ENCODE assay signal across 25 mouse cellular contexts in genomic region chr13:60319268-60319667, GRCm38 (mm10).
DNase-seq lines count a peak whose midpoint lies in the region; ATAC-seq and TF ChIP-seq lines count a peak whose summit lies in the region.
"Had no signal": no experiment of that assay in that cellular context is flagged by ENCODE, and none has a peak within 500 bp of the region (broad histone marks: within the 10 kb centered on the region; RNA-seq: fewer than 3 reads in every experiment).

No protein-coding gene starts in this region.

- peak overlapping the region; percentile 31; the same call in 1 of the 2 replicates for H3K27ac ChIP-seq in gastrocnemius, adult 2 months
- no peak overlapping the region for H3K27ac ChIP-seq in intestine, embryonic 16.5 days (ENCODE audit: low read length)
- peak overlapping the region; percentile 4; the same call in 1 of the 2 replicates for H3K27ac ChIP-seq in stomach, embryonic 14.5 days (ENCODE audit: low read length)
- H3K27ac ChIP-seq in stomach, postnatal 0 days (replicated peaks), result no peak overlapping the region
- H3K27ac ChIP-seq in heart, adult 2 months, result no peak overlapping the region
- H3K27ac ChIP-seq: embryonic facial prominence, embryonic 10.5 days; embryonic facial prominence, embryonic 12.5 days; forebrain, embryonic 13.5 days had no signal

- peak; percentile 73 for ATAC-seq in intestine, embryonic 16.5 days
- no peak for ATAC-seq in stomach, embryonic 14.5 days (ENCODE audit: insufficient number of reproducible peaks, insufficient read depth, low FRiP score, low read depth)
- ATAC-seq in stomach, postnatal 0 days (ENCODE audit: low FRiP score, low TSS enrichment), result 0 out of 2 replicates have a peak, but pooled peaks have one; percentile 38
- ATAC-seq in frontal cortex, adult (ENCODE audit: low TSS enrichment), result no peak
- ATAC-seq: activated CD4-positive, CD25-positive, alpha-beta regulatory T cell, adult 4 months; CD4-positive, CD25-positive, alpha-beta regulatory T cell, adult 4 months; forebrain, embryonic 13.5 days; Patski had no signal

- no peaks in the 10 kb centered on the region for H3K36me3 ChIP-seq in intestine, embryonic 16.5 days (ENCODE audit: control insufficient read depth, insufficient read depth, low read length)
- H3K36me3 ChIP-seq in stomach, embryonic 14.5 days (ENCODE audit: control insufficient read depth, insufficient read depth, low read length), result no peaks in the 10 kb centered on the region
- H3K36me3 ChIP-seq in stomach, postnatal 0 days (ENCODE audit: control insufficient read depth, insufficient read depth, low read length), result no peaks in the 10 kb centered on the region
- no peaks in the 10 kb centered on the region for H3K36me3 ChIP-seq in heart, adult 2 months (ENCODE audit: control insufficient read depth, insufficient read depth, low read length)
- H3K36me3 ChIP-seq: embryonic facial prominence, embryonic 10.5 days; embryonic facial prominence, embryonic 12.5 days; G1E had no signal

- no peak for TF ChIP-seq EP300 in stomach, postnatal 0 days (optimal IDR thresholded peaks at IDR 0.05)
- no peak for TF ChIP-seq EP300 in heart, adult 2 months (IDR thresholded peaks at IDR 0.05; ENCODE audit: insufficient read depth, low read depth, low read length)

- no peak overlapping the region for H3K4me3 ChIP-seq in gastrocnemius, adult 2 months
- no peak overlapping the region for H3K4me3 ChIP-seq in intestine, embryonic 16.5 days (ENCODE audit: low read length)
- no peak overlapping the region for H3K4me3 ChIP-seq in stomach, embryonic 14.5 days (ENCODE audit: low read depth, low read length)
- H3K4me3 ChIP-seq in stomach, postnatal 0 days (ENCODE audit: low read depth, low read length), result no peak overlapping the region
- no peak overlapping the region for H3K4me3 ChIP-seq in heart, adult 2 months
- H3K4me3 ChIP-seq: embryonic facial prominence, embryonic 10.5 days; embryonic facial prominence, embryonic 12.5 days; forebrain, embryonic 13.5 days had no signal

- H3K79me2 ChIP-seq in heart, adult 2 months (replicated peaks; ENCODE audit: control insufficient read depth, insufficient read depth, low read length), result no peaks in the 10 kb centered on the region

- TF ChIP-seq CTCF in gastrocnemius, adult 2 months (IDR thresholded peaks at IDR 0.05), result no peak
- no peak for TF ChIP-seq CTCF in stomach, postnatal 0 days (IDR thresholded peaks at IDR 0.05; ENCODE audit: low read depth)
- TF ChIP-seq CTCF in heart, adult 2 months (IDR thresholded peaks at IDR 0.05), result no peak

- no peaks in the 10 kb centered on the region for H3K27me3 ChIP-seq in intestine, embryonic 16.5 days (replicated peaks; ENCODE audit: control insufficient read depth, insufficient read depth, low read length)
- H3K27me3 ChIP-seq in stomach, embryonic 14.5 days (ENCODE audit: control insufficient read depth, insufficient read depth, low read length), result no peaks in the 10 kb centered on the region
- no peaks in the 10 kb centered on the region for H3K27me3 ChIP-seq in stomach, postnatal 0 days (ENCODE audit: control insufficient read depth, insufficient read depth, low read length)
- no peaks in the 10 kb centered on the region for H3K27me3 ChIP-seq in heart, adult 2 months (ENCODE audit: control insufficient read depth, insufficient read depth, low read length)
- H3K27me3 ChIP-seq: CH12.LX; embryonic facial prominence, embryonic 12.5 days; forebrain, embryonic 13.5 days; Patski had no signal

- H3K4me1 ChIP-seq in intestine, embryonic 16.5 days (ENCODE audit: control insufficient read depth, insufficient read depth, low read length), result no peaks in the 10 kb centered on the region
- no peaks in the 10 kb centered on the region for H3K4me1 ChIP-seq in stomach, embryonic 14.5 days (ENCODE audit: control insufficient read depth, insufficient read depth, low read length)
- H3K4me1 ChIP-seq in stomach, postnatal 0 days (replicated peaks; ENCODE audit: control insufficient read depth, insufficient read depth), result no peaks in the 10 kb centered on the region
- no peaks in the 10 kb centered on the region for H3K4me1 ChIP-seq in heart, adult 2 months (ENCODE audit: control insufficient read depth, insufficient read depth, low read length)
- H3K4me1 ChIP-seq: embryonic facial prominence, embryonic 10.5 days; forebrain, embryonic 13.5 days had no signal

- intact Hi-C loops in gastrocnemius, adult 2 months (cut with DNase I), result no loop called here
- intact Hi-C loops in heart, adult 2 months (cut with DNase I), result no loop called here

- 62% methylated on average over 4 of the region's 4 CpGs for WGBS in intestine, embryonic 16.5 days
- WGBS in stomach, embryonic 14.5 days, result 71% methylated on average over 4 of the region's 4 CpGs
- WGBS in stomach, postnatal 0 days, result 59% methylated on average over 4 of the region's 4 CpGs
- WGBS in heart, adult 2 months, result 73% methylated on average over 4 of the region's 4 CpGs

- no peaks in the 10 kb centered on the region for H3K9me3 ChIP-seq in intestine, embryonic 16.5 days (ENCODE audit: control insufficient read depth, low read length)
- H3K9me3 ChIP-seq in stomach, embryonic 14.5 days (ENCODE audit: control insufficient read depth, low read depth, low read length), result no peaks in the 10 kb centered on the region
- H3K9me3 ChIP-seq in stomach, postnatal 0 days (ENCODE audit: control insufficient read depth, low read length), result no peaks in the 10 kb centered on the region
- H3K9me3 ChIP-seq: embryonic facial prominence, embryonic 10.5 days; embryonic facial prominence, embryonic 12.5 days; forebrain, embryonic 13.5 days had no signal

- no peak overlapping the region for H3K9ac ChIP-seq in intestine, embryonic 16.5 days (ENCODE audit: low read depth, low read length)
- H3K9ac ChIP-seq in stomach, embryonic 14.5 days (replicated peaks; ENCODE audit: low read depth, low read length), result no peak overlapping the region
- H3K9ac ChIP-seq in stomach, postnatal 0 days (ENCODE audit: low read length), result no peak overlapping the region
- H3K9ac ChIP-seq in heart, adult 2 months (ENCODE audit: low read depth, low read length), result no peak overlapping the region
- H3K9ac ChIP-seq: embryonic facial prominence, embryonic 12.5 days; forebrain, embryonic 13.5 days had no signal

- TF ChIP-seq POLR2A in heart, adult 2 months (IDR thresholded peaks at IDR 0.05; ENCODE audit: insufficient read depth, low read depth, low read length), result no peak

- no peak for DNase-seq in gastrocnemius, adult 2 months
- no peak for DNase-seq in gastrocnemius, postnatal 25 days
- DNase-seq in stomach, postnatal 0 days (ENCODE audit: low spot score), result no peak
- no peak for DNase-seq in right cerebral cortex, postnatal 36 days (ENCODE audit: low spot score in 2 of 2)
- no peak for DNase-seq in heart, adult 2 months
- DNase-seq: adrenal gland, adult 8-10 months; adrenal gland, postnatal 14 days; adrenal gland, postnatal 36 days; B cell, adult 2 months; cerebellum, adult 11-12 months; cerebellum, adult 2 months; cerebellum, adult 9-10 months; cerebellum, postnatal 10 days; cerebellum, postnatal 25 days had no signal

- no peak overlapping the region for H3K4me2 ChIP-seq in intestine, embryonic 16.5 days (ENCODE audit: low read depth, low read length)
- no peak overlapping the region for H3K4me2 ChIP-seq in stomach, embryonic 14.5 days (replicated peaks; ENCODE audit: low read depth, low read length)
- no peak overlapping the region for H3K4me2 ChIP-seq in stomach, postnatal 0 days (replicated peaks; ENCODE audit: low read depth)
- H3K4me2 ChIP-seq: embryonic facial prominence, embryonic 12.5 days; forebrain, embryonic 13.5 days had no signal

Comparison
In these comparisons a context has a peak if more than half of its experiments do, and no peak if none do; other contexts are left out.
1. H3K27ac ChIP-seq: peak in gastrocnemius, adult 2 months (single experiment) and stomach, embryonic 14.5 days (single experiment); none in intestine, embryonic 16.5 days (single experiment), stomach, postnatal 0 days (single experiment) and heart, adult 2 months (single experiment).
2. ATAC-seq: peak in intestine, embryonic 16.5 days (single experiment) and stomach, postnatal 0 days (single experiment); none in stomach, embryonic 14.5 days (single experiment) and frontal cortex, adult (single experiment).